Mouse (Mus musculus) ES-E14 (cell line): ENCODE measurements around the gene Zfp111. TPM values are rescaled to one million over a fixed set of nuclear protein-coding genes. Genes with fewer than 3 reads are reported as not detected.
A peak's percentile ranks its signal among the peaks of the same experiment; 100 is the strongest.

ENCODE experiments used
- DNase-seq: peaks from one replicate; pipeline ENCODE4 v3.0.0-alpha.2; 2013; ENCODE audit warnings: low read depth, low spot score
- H3K27ac ChIP-seq: 2 replicates; pipeline ENCODE4 v1.5.1; 2012; ENCODE audit warnings: low read depth, mild to moderate bottlenecking, low read length, moderate library complexity, mixed read lengths; ENCODE audit not compliant: poor library complexity, insufficient read depth, severe bottlenecking
- H3K36me3 ChIP-seq: 2 replicates; pipeline ENCODE4 v1.6.1; 2012; ENCODE audit warnings: mild to moderate bottlenecking, low read length, moderate library complexity, mixed read lengths; ENCODE audit not compliant: control insufficient read depth, poor library complexity, insufficient read depth, severe bottlenecking
- H3K4me1 ChIP-seq, 2 experiments: fragments of 150-350 bp in 1 of 2; sonication (generic) in 1 of 2; 2 replicates each; pipeline ENCODE4 v1.6.1; 2012; ENCODE audit warnings: low read length in 2 of 2, mild to moderate bottlenecking in 1 of 2, mixed read lengths in 1 of 2; ENCODE audit not compliant: control insufficient read depth in 2 of 2, insufficient read depth in 2 of 2, poor library complexity in 1 of 2
- H3K4me3 ChIP-seq, 2 experiments: fragments of 150-350 bp in 1 of 2; sonication (generic) in 1 of 2; 2 replicates each; pipeline ENCODE4 v1.5.1; 2012; ENCODE audit warnings: low read length in 2 of 2, low read depth in 1 of 2, mild to moderate bottlenecking in 1 of 2, mixed read lengths in 1 of 2; ENCODE audit not compliant: insufficient read depth in 1 of 2, poor library complexity in 1 of 2, severe bottlenecking in 1 of 2
- H3K9ac ChIP-seq: 2 replicates; pipeline ENCODE4 v1.6.1; 2012; ENCODE audit warnings: low read depth, mild to moderate bottlenecking, low read length, mixed read lengths; ENCODE audit not compliant: poor library complexity, insufficient read depth, severe bottlenecking
- H3K9me3 ChIP-seq: fragments of 150-350 bp; sonication (generic); 2 replicates; pipeline ENCODE4 v1.6.1; 2012; ENCODE audit warnings: low read depth, mild to moderate bottlenecking, low read length; ENCODE audit not compliant: control insufficient read depth, insufficient read depth
- CHD2 ChIP-seq: IDR thresholded peaks from 2 replicates; pipeline ENCODE4 v1.6.1; 2014; ENCODE audit warnings: mild to moderate bottlenecking, low read depth, low read length, inconsistent platforms
- HCFC1 ChIP-seq: IDR thresholded peaks from 2 replicates; pipeline ENCODE4 v1.6.1; 2012; ENCODE audit warnings: low read length, inconsistent platforms, borderline replicate concordance; ENCODE audit not compliant: insufficient read depth
- MAFK ChIP-seq: IDR thresholded peaks from 2 replicates; pipeline ENCODE4 v1.6.1; 2014; ENCODE audit warnings: mild to moderate bottlenecking, low read depth, low read length, inconsistent platforms; ENCODE audit not compliant: insufficient read depth
- ZC3H11A ChIP-seq: IDR thresholded peaks from 2 replicates; pipeline ENCODE4 v1.6.1; 2012; ENCODE audit warnings: low read depth, mild to moderate bottlenecking, inconsistent platforms, low read length, borderline replicate concordance
- ZNF384 ChIP-seq: IDR thresholded peaks from 2 replicates; pipeline ENCODE4 v1.6.1; 2012; ENCODE audit warnings: low read depth, low read length, inconsistent platforms
- in situ Hi-C, 2 experiments: fragments of 600-800 bp; cut with MboI; formaldehyde crosslinking; loops; one replicate each; pipeline ENCODE4 v1.15.1; 2025; ENCODE audit warnings: low sequenced_read_pairs in 2 of 2, inconsistent platforms in 1 of 2; ENCODE audit not compliant: unreplicated experiment in 2 of 2
- total RNA-seq: library from RNA; depleted of rRNA; stranded (reverse); fragments of 300-350 nt; gene quantifications from 2 replicates; pipeline ENCODE4 v1.2.3, GENCODE M21; 2012; rRNA removed

Gene Zfp111
- total RNA-seq, 1 experiment: 8.5 TPM

DNA sequence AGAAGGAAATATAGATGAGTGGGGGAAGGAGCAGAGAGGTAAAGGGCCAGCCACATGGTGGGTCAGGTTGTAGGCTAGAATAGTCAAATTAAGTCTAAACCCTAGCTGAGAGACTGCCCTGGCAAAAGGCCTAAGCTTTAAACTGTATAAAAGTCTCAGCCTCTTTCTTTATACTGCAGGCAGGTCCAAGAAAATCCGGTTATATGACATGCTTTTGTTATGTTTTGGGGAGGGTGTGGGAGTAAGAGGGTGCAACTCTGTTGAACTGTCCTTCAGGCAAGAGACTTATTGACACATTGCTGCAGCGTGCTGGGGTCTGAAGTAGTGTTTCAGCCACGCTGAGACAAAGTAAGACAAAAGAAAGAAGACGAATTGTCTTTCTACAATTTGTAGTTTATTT lies 39.1 kb downstream of the Zfp111 start:
- H3K4me3 ChIP-seq: no peak overlapping the region
- no peaks in the 10 kb centered on the region for H3K9me3 ChIP-seq
- no peaks in the 10 kb centered on the region for H3K36me3 ChIP-seq
- TF ChIP-seq CHD2 (no peak), ZC3H11A (no peak), HCFC1 (no peak), MAFK (no peak), ZNF384 (no peak)
- H3K4me1 ChIP-seq: no peaks in the 10 kb centered on the region
- in situ Hi-C loops: no loop called here
- DNase-seq: no peak
- H3K27ac ChIP-seq: no peak overlapping the region
- no peak overlapping the region for H3K9ac ChIP-seq

DNA sequence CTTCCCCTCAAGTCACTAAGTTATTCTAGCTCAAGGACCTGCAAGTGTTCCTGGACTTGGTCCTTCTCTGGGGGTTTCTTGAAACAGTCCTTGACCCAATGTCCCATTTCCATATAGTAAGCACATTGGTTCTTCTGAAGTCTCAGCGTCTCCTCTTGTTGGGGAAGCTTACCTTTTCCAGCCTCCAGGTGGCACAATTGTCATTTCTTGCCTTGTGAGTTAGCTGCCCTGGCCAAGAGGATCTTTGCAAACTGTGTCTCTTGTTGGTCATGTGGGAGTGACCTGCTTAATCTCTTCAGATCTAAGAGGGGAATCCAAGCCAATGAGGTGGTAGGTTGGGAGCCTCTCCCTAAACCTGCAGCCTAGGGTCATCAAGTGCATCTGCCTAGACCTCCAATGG lies 58.0 kb downstream of the Zfp111 start:
- 0 out of 2 replicates have a peak, but pooled peaks have one; percentile 14 for TF ChIP-seq MAFK
- 0 out of 2 replicates have a peak, but pooled peaks have one; percentile 56 for TF ChIP-seq ZC3H11A
- no peak for TF ChIP-seq HCFC1
- TF ChIP-seq ZNF384: no peak
- no peak for TF ChIP-seq CHD2
- H3K4me3 ChIP-seq: no peak overlapping the region
- H3K9ac ChIP-seq: no peak overlapping the region
- H3K4me1 ChIP-seq: no peaks in the 10 kb centered on the region
- in situ Hi-C loops: no loop called here
- H3K27ac ChIP-seq: no peak overlapping the region
- H3K9me3 ChIP-seq: no peaks in the 10 kb centered on the region
- DNase-seq: no peak
- no peaks in the 10 kb centered on the region for H3K36me3 ChIP-seq

Other genes starting within 250 kb of the Zfp111 start
- not detected in 2 replicates for gene Vmn1r181, start 236.8 kb downstream of the Zfp111 start, total RNA-seq
- not detected in 2 replicates for gene V1rd19, start 209.8 kb downstream of the Zfp111 start, total RNA-seq
- not detected in 2 replicates for gene Vmn1r183, start 158.2 kb downstream of the Zfp111 start, total RNA-seq
- gene Zfp180, start 129.5 kb downstream of the Zfp111 start, total RNA-seq: 17.8 and 22.0 TPM in 2 replicates
- gene Zfp112, start 99.1 kb downstream of the Zfp111 start, total RNA-seq: 0.90 and 0.98 TPM in 2 replicates
- 4.7 and 4.8 TPM in 2 replicates for gene Zfp235, start 77.3 kb downstream of the Zfp111 start, total RNA-seq
- 2.9 and 3.0 TPM in 2 replicates for gene Zfp114, start 36.4 kb downstream of the Zfp111 start, total RNA-seq
- 4.5 and 6.7 TPM in 2 replicates for gene Zfp109, start 26.1 kb upstream of the Zfp111 start, total RNA-seq
- 1.5 and 2.1 TPM in 2 replicates for gene Zfp108, start 43.4 kb upstream of the Zfp111 start, total RNA-seq
- gene Zfp93, start 59.0 kb upstream of the Zfp111 start, total RNA-seq: 4.2 and 4.7 TPM in 2 replicates
- 22.4 and 30.4 TPM in 2 replicates for gene Zfp61, start 89.8 kb upstream of the Zfp111 start, total RNA-seq
- 5.4 and 8.0 TPM in 2 replicates for gene Zfp94, start 105.2 kb upstream of the Zfp111 start, total RNA-seq
- gene Tescl, start 122.5 kb upstream of the Zfp111 start, total RNA-seq: 2.3 and 2.4 TPM in 2 replicates
- gene Lypd5, start 137.8 kb upstream of the Zfp111 start, total RNA-seq: not detected in 2 replicates
- 3.2 and 5.3 TPM in 2 replicates for gene Kcnn4, start 158.8 kb upstream of the Zfp111 start, total RNA-seq
- 25.7 and 35.7 TPM in 2 replicates for gene Smg9, start 188.2 kb upstream of the Zfp111 start, total RNA-seq
- 0.16 TPM in 1 of 2 replicates, not detected in the other for gene Irgc1, start 240.9 kb upstream of the Zfp111 start, total RNA-seq